In the genomic region with DNA sequence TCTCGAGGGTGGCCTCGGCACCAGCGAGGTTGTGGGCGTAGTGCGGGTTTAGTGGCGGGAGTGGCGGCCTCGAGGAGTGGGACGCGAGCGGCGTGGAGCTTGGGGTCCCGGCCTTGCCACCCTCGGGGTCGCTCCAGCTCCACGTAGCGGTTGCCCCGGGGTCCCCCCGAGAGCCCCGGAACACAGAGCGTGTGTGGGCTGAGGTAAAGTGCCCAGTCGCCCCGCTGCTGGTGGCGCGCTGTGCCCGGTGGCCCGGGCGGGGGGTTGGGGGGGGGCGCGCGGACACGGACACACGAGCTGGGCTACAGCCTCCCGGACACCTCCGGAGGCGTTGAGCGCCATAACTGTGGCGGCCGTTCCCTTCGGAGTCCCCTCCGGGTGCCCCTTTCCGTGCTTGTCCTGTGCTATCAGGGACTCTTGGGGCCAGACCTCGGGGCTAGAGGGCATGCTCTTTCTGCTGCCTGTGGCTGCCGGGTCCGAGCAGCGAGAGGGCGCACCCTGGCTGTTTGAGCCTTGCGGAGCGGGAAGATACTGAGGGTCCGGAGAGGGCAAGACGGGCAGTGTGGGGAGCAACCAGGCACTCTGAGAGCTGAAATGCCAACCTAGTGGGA, we compare ENCODE assay signal across 8 mouse cellular contexts. TPM values are rescaled to one million over a fixed set of nuclear protein-coding genes. Genes with fewer than 3 reads are reported as not detected.
DNase-seq lines count a peak whose midpoint lies in the region; ATAC-seq and TF ChIP-seq lines count a peak whose summit lies in the region.

No protein-coding gene starts in this region.

- peak; percentile 21 for DNase-seq in adrenal gland, postnatal 25 days
- peak; percentile 15 for DNase-seq in embryonic facial prominence, embryonic 11.5 days (ENCODE audit: low spot score)
- DNase-seq in kidney, postnatal 10 days = peak; percentile 54
- peak; percentile 32 for DNase-seq in lung, postnatal 36 days
- peak; percentile 39 for DNase-seq in retina, embryonic 14.5 days (ENCODE audit: low spot score)
- peak; percentile 7 to 17 for DNase-seq in urinary bladder, postnatal 36 days (ENCODE audit: low spot score in 2 of 2)

- peak overlapping the region; percentile 89 for H3K9ac ChIP-seq in ES-Bruce4 (ENCODE audit: low read depth, poor library complexity, severe bottlenecking)
- H3K9ac ChIP-seq in embryonic facial prominence, embryonic 11.5 days (replicated peaks; ENCODE audit: low read length) = peak overlapping the region; percentile 70
- peak overlapping the region; percentile 71 for H3K9ac ChIP-seq in heart, embryonic 15.5 days

- peak overlapping the region; percentile 68 for H3K4me3 ChIP-seq in ES-Bruce4 (ENCODE audit: low read depth, low read length)
- peak overlapping the region; percentile 55 for H3K4me3 ChIP-seq in embryonic facial prominence, embryonic 11.5 days (ENCODE audit: low read depth, low read length)
- peak overlapping the region; percentile 70 for H3K4me3 ChIP-seq in heart, embryonic 15.5 days

- H3K4me2 ChIP-seq in embryonic facial prominence, embryonic 11.5 days (ENCODE audit: low read depth, low read length) = peak overlapping the region; percentile 53
- peak overlapping the region; percentile 64 for H3K4me2 ChIP-seq in heart, embryonic 15.5 days

- H3K9me3 ChIP-seq in ES-Bruce4 (replicated peaks; ENCODE audit: control insufficient read depth, insufficient read depth, low read length, poor library complexity, severe bottlenecking) = no peaks in the 10 kb centered on the region
- H3K9me3 ChIP-seq in embryonic facial prominence, embryonic 11.5 days (replicated peaks; ENCODE audit: control insufficient read depth, low read length) = no peaks in the 10 kb centered on the region
- no peaks in the 10 kb centered on the region for H3K9me3 ChIP-seq in heart, embryonic 15.5 days (replicated peaks)

- no peak for TF ChIP-seq CTCF in ES-Bruce4 (IDR thresholded peaks at IDR 0.05; ENCODE audit: low read depth, low read length)

- H3K27ac ChIP-seq in ES-Bruce4 (ENCODE audit: insufficient read depth, low read length) = peak overlapping the region; percentile 53; the same call in 1 of the 2 replicates
- H3K27ac ChIP-seq in embryonic facial prominence, embryonic 11.5 days (replicated peaks; ENCODE audit: low read depth, low read length) = peak overlapping the region; percentile 80
- peak overlapping the region; percentile 89 for H3K27ac ChIP-seq in heart, embryonic 15.5 days

- peaks cover 5% of the 10 kb centered on the region; the same call in 1 of the 2 replicates for H3K36me3 ChIP-seq in ES-Bruce4 (ENCODE audit: control insufficient read depth, insufficient read depth, low read length, poor library complexity, severe bottlenecking)
- no peaks in the 10 kb centered on the region for H3K36me3 ChIP-seq in embryonic facial prominence, embryonic 11.5 days (replicated peaks; ENCODE audit: control insufficient read depth, insufficient read depth, low read depth, low read length)
- no peaks in the 10 kb centered on the region for H3K36me3 ChIP-seq in heart, embryonic 15.5 days

- 20% methylated on average over 33 of the region's 51 CpGs for WGBS in embryonic facial prominence, embryonic 11.5 days
- WGBS in heart, embryonic 15.5 days = 16% methylated on average over 35 of the region's 51 CpGs

- TF ChIP-seq EP300 in ES-Bruce4 (IDR thresholded peaks at IDR 0.05; ENCODE audit: insufficient read depth, low read depth, low read length) = no peak

- TF ChIP-seq POLR2A in ES-Bruce4 (IDR thresholded peaks at IDR 0.05; ENCODE audit: insufficient read depth, low read length) = no peak

- H3K27me3 ChIP-seq in ES-Bruce4 (ENCODE audit: control insufficient read depth, insufficient read depth, low read length, poor library complexity, severe bottlenecking) = no peaks in the 10 kb centered on the region
- H3K27me3 ChIP-seq in embryonic facial prominence, embryonic 11.5 days (ENCODE audit: control insufficient read depth, insufficient read depth, low read length) = no peaks in the 10 kb centered on the region
- H3K27me3 ChIP-seq in heart, embryonic 15.5 days = no peaks in the 10 kb centered on the region

- H3K4me1 ChIP-seq in ES-Bruce4 (ENCODE audit: control insufficient read depth, insufficient read depth, low read length) = no peaks in the 10 kb centered on the region
- no peaks in the 10 kb centered on the region for H3K4me1 ChIP-seq in embryonic facial prominence, embryonic 11.5 days (ENCODE audit: control insufficient read depth, insufficient read depth, low read length)
- H3K4me1 ChIP-seq in heart, embryonic 15.5 days (replicated peaks) = no peaks in the 10 kb centered on the region; the same call in 1 of the 2 replicates

- peak; percentile 22 for ATAC-seq in embryonic facial prominence, embryonic 11.5 days (replicated peaks; ENCODE audit: insufficient number of reproducible peaks, low FRiP score, low TSS enrichment, low read depth)
- ATAC-seq in heart, embryonic 15.5 days (replicated peaks; ENCODE audit: insufficient number of reproducible peaks, insufficient read depth, low FRiP score, low read depth) = peak; percentile 26

RNA-seq across cellular contexts. Expression of gene Jade3, which starts 0.5 kb away (rescaled TPM):
- polyA plus RNA-seq in ES-Bruce4 (2011; ENCODE audit: insufficient read depth, insufficient read length, low read depth, missing spikeins) = 49.4 and 51.8 TPM in 2 replicates
- total RNA-seq in adrenal gland, postnatal 25 days (2021) = 3.9 and 6.0 TPM in 2 replicates
- polyA plus RNA-seq in embryonic facial prominence, embryonic 11.5 days (2014; fragmentation: Nextera tagmentation; extraction: Ambion mirVana) = 11.4 and 14.4 TPM in 2 replicates
- polyA plus RNA-seq in heart, embryonic 15.5 days (2015; fragmentation: Nextera tagmentation; extraction: Ambion mirVana) = 3.2 and 4.0 TPM in 2 replicates

Comparison
In these comparisons a context has a peak if more than half of its experiments do, and no peak if none do; other contexts are left out.
1. Peak in every context shown above with its lines: DNase-seq, ATAC-seq, H3K4me3 ChIP-seq and H3K27ac ChIP-seq.